Mouse (Mus musculus) E14TG2a.4 (cell line): ENCODE measurements around the gene Atp13a4.

Source experiments
- CTCF ChIP-seq: conservative IDR thresholded peaks from 2 replicates; pipeline ENCODE4 v1.5.1; 2014; ENCODE audit warnings: low read length
- POU5F1 ChIP-seq: IDR thresholded peaks from 2 replicates; pipeline ENCODE4 v1.6.1; 2014; ENCODE audit warnings: low read length, borderline replicate concordance

DNA sequence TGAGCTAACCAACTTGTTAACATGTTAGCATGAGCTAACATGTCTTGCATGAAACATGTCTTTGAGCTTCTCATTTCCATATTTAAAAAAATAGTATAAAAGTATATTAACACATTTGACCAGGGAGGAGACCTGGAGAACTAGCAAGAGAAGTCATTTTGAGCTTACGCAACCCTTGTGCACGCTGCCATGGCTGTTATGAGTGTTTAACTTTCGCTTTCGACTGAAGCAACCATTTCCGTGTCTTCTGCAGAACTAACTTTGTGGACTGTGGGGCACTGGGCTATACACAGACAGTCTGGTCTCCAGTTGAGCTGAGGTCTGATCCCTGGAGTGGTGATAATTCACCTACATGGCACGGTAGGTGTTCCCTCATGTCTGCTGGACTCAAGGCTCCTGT, 17.6 kb downstream of the Atp13a4 start:
- TF ChIP-seq CTCF = no peak
- TF ChIP-seq POU5F1 = no peak
